Mouse (Mus musculus) kidney, embryonic 16.5 days (tissue): ENCODE data around the gene Stk26. TPM values are rescaled to one million over a fixed set of nuclear protein-coding genes. Genes with fewer than 3 reads are reported as not detected.

Experiments
- ATAC-seq: fragments of 200-750 bp; cut with Nextera tagmentation; 2 replicates; pipeline ENCODE4 v1.8.0; 2017; ENCODE audit warnings: moderate TSS enrichment; ENCODE audit not compliant: low FRiP score, low TSS enrichment
- H3K27ac ChIP-seq: fragments of 300-500 bp; sonication (generic); 2 replicates; pipeline ENCODE4 v1.5.1; 2014; ENCODE audit warnings: low read length
- H3K27me3 ChIP-seq: fragments of 300-500 bp; sonication (generic); 2 replicates; pipeline ENCODE4 v1.6.1; 2014; ENCODE audit warnings: low read length, control low read depth, mixed read lengths; ENCODE audit not compliant: insufficient read depth
- H3K36me3 ChIP-seq: fragments of 300-500 bp; sonication (generic); 2 replicates; pipeline ENCODE4 v1.6.1; 2014; ENCODE audit warnings: low read length, control low read depth, mixed read lengths; ENCODE audit not compliant: insufficient read depth
- H3K4me1 ChIP-seq: fragments of 300-500 bp; sonication (generic); 2 replicates; pipeline ENCODE4 v1.6.1; 2014; ENCODE audit warnings: low read length, control low read depth, mixed read lengths; ENCODE audit not compliant: insufficient read depth
- H3K4me2 ChIP-seq: fragments of 300-500 bp; sonication (generic); replicated peaks from 2 replicates; pipeline ENCODE4 v1.6.1; 2014; ENCODE audit warnings: low read depth, low read length
- H3K4me3 ChIP-seq: fragments of 300-500 bp; sonication (generic); 2 replicates; pipeline ENCODE4 v1.5.1; 2014; ENCODE audit warnings: mild to moderate bottlenecking, low read length
- H3K9ac ChIP-seq: fragments of 300-500 bp; sonication (generic); replicated peaks from 2 replicates; pipeline ENCODE4 v1.6.1; 2014; ENCODE audit warnings: low read length
- H3K9me3 ChIP-seq: fragments of 300-500 bp; sonication (generic); 2 replicates; pipeline ENCODE4 v1.6.1; 2016; ENCODE audit warnings: low read length, control low read depth
- WGBS: fragments of 180-500 bp; shearing (Covaris S2); extraction: QIAGEN DNeasy Blood & Tissue Kit; methylation state at CpG from one replicate; pipeline ENCODE4 v1.1.7; 2014; 5-methylcytosine and 5-hydroxymethylcytosine counted together
- polyA plus RNA-seq: library from polyadenylated mRNA; unstranded; fragments of >200 nt; fragmentation: Nextera tagmentation; extraction: Ambion mirVana; gene quantifications from 2 replicates; pipeline ENCODE4 v1.2.1, GENCODE M21; 2015

The Stk26 gene
- polyA plus RNA-seq = 3.7 and 4.6 TPM in 2 replicates

GRCm38 (mm10) chrX:50840847-50841560 is at the start of gene Stk26:
Stk26 (plus strand) TSS chrX:50841047.
- H3K4me2 ChIP-seq = peak within 1 kb of the TSS; percentile 70
- peak within 1 kb of the TSS; percentile 56 for H3K4me3 ChIP-seq
- no peaks in the 10 kb centered on the region for H3K36me3 ChIP-seq
- H3K9me3 ChIP-seq = no peaks in the 10 kb centered on the region
- 28% methylated on average over 31 of the region's 31 CpGs for WGBS
- peak within 1 kb of the TSS; percentile 55 for H3K9ac ChIP-seq
- no peak within 1 kb of the TSS for H3K27ac ChIP-seq
- peak; percentile 96 for ATAC-seq
- peaks cover 12% of the 10 kb centered on the region; the same call in 1 of the 2 replicates for H3K27me3 ChIP-seq
- H3K4me1 ChIP-seq = no peaks in the 10 kb centered on the region

GRCm38 (mm10) chrX:50793005-50793680 is 47.7 kb upstream of the Stk26 start:
- Histone ChIP-seq H3K4me2 (no peak overlapping the region), H3K27me3 (peaks cover 6% of the 10 kb centered on the region; the same call in 1 of the 2 replicates), H3K4me1 (no peaks in the 10 kb centered on the region), H3K9ac (no peak overlapping the region), H3K9me3 (no peaks in the 10 kb centered on the region), H3K27ac (no peak overlapping the region), H3K4me3 (no peak overlapping the region), H3K36me3 (no peaks in the 10 kb centered on the region)
- WGBS = 38% methylated on average over 4 of the region's 4 CpGs
- peak; percentile 70; the same call in 1 of the 2 replicates for ATAC-seq

GRCm38 (mm10) chrX:50797798-50798197 is 43.0 kb upstream of the Stk26 start:
- 75% methylated on average over 1 of the region's 1 CpGs for WGBS
- ATAC-seq = no peak
- Histone ChIP-seq H3K4me1 (no peaks in the 10 kb centered on the region), H3K27ac (no peak overlapping the region), H3K9ac (no peak overlapping the region), H3K9me3 (no peaks in the 10 kb centered on the region), H3K27me3 (peaks cover 2% of the 10 kb centered on the region; the same call in 1 of the 2 replicates), H3K4me2 (no peak overlapping the region), H3K4me3 (no peak overlapping the region), H3K36me3 (no peaks in the 10 kb centered on the region)

- no peaks in the 10 kb centered on the region for H3K9me3 ChIP-seq
- H3K9ac ChIP-seq = no peak overlapping the region
- WGBS = 70% methylated on average over 10 of the region's 10 CpGs
- H3K27ac ChIP-seq = no peak overlapping the region
- H3K4me3 ChIP-seq = no peak overlapping the region
- H3K36me3 ChIP-seq = no peaks in the 10 kb centered on the region
- no peaks in the 10 kb centered on the region for H3K4me1 ChIP-seq
- peaks cover 2% of the 10 kb centered on the region; the same call in 1 of the 2 replicates for H3K27me3 ChIP-seq
- ATAC-seq = no peak
- no peak overlapping the region for H3K4me2 ChIP-seq
Observed at GRCm38 (mm10) chrX:50798571-50798970, 42.3 kb upstream of the Stk26 start.

- H3K36me3 ChIP-seq = no peaks in the 10 kb centered on the region
- 32% methylated on average over 8 of the region's 8 CpGs for WGBS
Observed at GRCm38 (mm10) chrX:50799656-50800188, 41.1 kb upstream of the Stk26 start.

GRCm38 (mm10) chrX:50805654-50806053 is 35.2 kb upstream of the Stk26 start:
- ATAC-seq = no peak
- H3K4me1 ChIP-seq = no peaks in the 10 kb centered on the region
- H3K27ac ChIP-seq = no peak overlapping the region
- no peaks in the 10 kb centered on the region for H3K9me3 ChIP-seq
- peaks cover 2% of the 10 kb centered on the region; the same call in 1 of the 2 replicates for H3K27me3 ChIP-seq
- H3K4me2 ChIP-seq = no peak overlapping the region
- no peaks in the 10 kb centered on the region for H3K36me3 ChIP-seq
- no peak overlapping the region for H3K9ac ChIP-seq
- 52% methylated on average over 4 of the region's 4 CpGs for WGBS
- no peak overlapping the region for H3K4me3 ChIP-seq

More at GRCm38 (mm10) chrX:50799656-50800188, 41.1 kb upstream of the Stk26 start:
- no peaks in the 10 kb centered on the region for H3K9me3 ChIP-seq
- H3K4me1 ChIP-seq = no peaks in the 10 kb centered on the region
- no peak overlapping the region for H3K4me3 ChIP-seq
- H3K4me2 ChIP-seq = no peak overlapping the region
- ATAC-seq = peak; percentile 84
- no peak overlapping the region for H3K9ac ChIP-seq
- H3K27me3 ChIP-seq = peaks cover 4% of the 10 kb centered on the region; the same call in 1 of the 2 replicates
- no peak overlapping the region for H3K27ac ChIP-seq

GRCm38 (mm10) chrX:50823856-50824255 is 17.0 kb upstream of the Stk26 start:
- peaks cover 18% of the 10 kb centered on the region; the same call in 1 of the 2 replicates for H3K27me3 ChIP-seq
- H3K4me2 ChIP-seq = no peak overlapping the region
- 46% methylated on average over 6 of the region's 6 CpGs for WGBS
- ATAC-seq = no peak
- no peaks in the 10 kb centered on the region for H3K4me1 ChIP-seq
- no peak overlapping the region for H3K9ac ChIP-seq
- no peaks in the 10 kb centered on the region for H3K36me3 ChIP-seq
- no peak overlapping the region for H3K27ac ChIP-seq
- H3K4me3 ChIP-seq = no peak overlapping the region
- H3K9me3 ChIP-seq = no peaks in the 10 kb centered on the region

GRCm38 (mm10) chrX:50835592-50835991 is 5.3 kb upstream of the Stk26 start:
- Histone ChIP-seq H3K27me3 (peaks cover 18% of the 10 kb centered on the region), H3K9me3 (no peaks in the 10 kb centered on the region), H3K4me3 (no peak overlapping the region), H3K9ac (no peak overlapping the region), H3K4me2 (no peak overlapping the region), H3K27ac (no peak overlapping the region), H3K4me1 (no peaks in the 10 kb centered on the region), H3K36me3 (no peaks in the 10 kb centered on the region)
- no peak for ATAC-seq
- WGBS = 77% methylated on average over 3 of the region's 3 CpGs

- WGBS = 59% methylated on average over 10 of the region's 10 CpGs
- Histone ChIP-seq H3K4me1 (no peaks in the 10 kb centered on the region), H3K9ac (no peak overlapping the region), H3K27ac (no peak overlapping the region), H3K9me3 (no peaks in the 10 kb centered on the region), H3K4me2 (no peak overlapping the region), H3K4me3 (no peak overlapping the region), H3K27me3 (peaks cover 18% of the 10 kb centered on the region), H3K36me3 (no peaks in the 10 kb centered on the region)
- no peak for ATAC-seq
Observed at GRCm38 (mm10) chrX:50836029-50836691, 4.7 kb upstream of the Stk26 start.
